Mouse (Mus musculus) heart, embryonic 13.5 days (tissue): Measurements from ENCODE around the gene Mroh2a. TPM values are rescaled to one million over a fixed set of nuclear protein-coding genes. Genes with fewer than 3 reads are reported as not detected.

Source experiments
- ATAC-seq: fragments of 200-750 bp; cut with Nextera tagmentation; 2 replicates; pipeline ENCODE4 v1.8.0; 2017; ENCODE audit warnings: moderate TSS enrichment; ENCODE audit not compliant: insufficient number of reproducible peaks, low FRiP score, low TSS enrichment; ENCODE audit errors: extremely low read depth
- H3K27ac ChIP-seq: fragments of 300-500 bp; sonication (generic); replicated peaks from 2 replicates; pipeline ENCODE4 v1.5.1; 2015; ENCODE audit warnings: moderate library complexity, mild to moderate bottlenecking, inconsistent platforms
- H3K27me3 ChIP-seq: fragments of 300-500 bp; sonication (generic); replicated peaks from 2 replicates; pipeline ENCODE4 v1.6.1; 2015; ENCODE audit warnings: mild to moderate bottlenecking, inconsistent platforms
- H3K36me3 ChIP-seq: fragments of 300-500 bp; sonication (generic); 2 replicates; pipeline ENCODE4 v1.6.1; 2015; ENCODE audit warnings: mild to moderate bottlenecking, inconsistent platforms
- H3K4me1 ChIP-seq: fragments of 300-500 bp; sonication (generic); 2 replicates; pipeline ENCODE4 v1.6.1; 2015; ENCODE audit warnings: inconsistent platforms
- H3K4me2 ChIP-seq: fragments of 300-500 bp; sonication (generic); 2 replicates; pipeline ENCODE4 v1.6.1; 2015; ENCODE audit warnings: inconsistent platforms, mild to moderate bottlenecking, moderate library complexity
- H3K4me3 ChIP-seq: fragments of 300-500 bp; sonication (generic); 2 replicates; pipeline ENCODE4 v1.5.1; 2015; ENCODE audit warnings: moderate library complexity, mild to moderate bottlenecking, inconsistent platforms
- H3K9ac ChIP-seq: fragments of 300-500 bp; sonication (generic); 2 replicates; pipeline ENCODE4 v1.6.1; 2015; ENCODE audit warnings: inconsistent platforms, mild to moderate bottlenecking, moderate library complexity
- H3K9me3 ChIP-seq: fragments of 300-500 bp; sonication (generic); 2 replicates; pipeline ENCODE4 v1.6.1; 2016; ENCODE audit warnings: inconsistent platforms
- WGBS: fragments of 180-500 bp; shearing (Covaris S2); methylation state at CpG from one replicate; pipeline ENCODE4 v1.1.7; 2015; ENCODE audit warnings: mixed read lengths; 5-methylcytosine and 5-hydroxymethylcytosine counted together
- polyA plus RNA-seq: library from polyadenylated mRNA; unstranded; fragments of >200 nt; fragmentation: Nextera tagmentation; extraction: Ambion mirVana; gene quantifications from 2 replicates; pipeline ENCODE4 v1.2.1, GENCODE M21; 2015

Mroh2a gene
- polyA plus RNA-seq, 1 experiment from 2014 or later = 0.33 TPM

DNA sequence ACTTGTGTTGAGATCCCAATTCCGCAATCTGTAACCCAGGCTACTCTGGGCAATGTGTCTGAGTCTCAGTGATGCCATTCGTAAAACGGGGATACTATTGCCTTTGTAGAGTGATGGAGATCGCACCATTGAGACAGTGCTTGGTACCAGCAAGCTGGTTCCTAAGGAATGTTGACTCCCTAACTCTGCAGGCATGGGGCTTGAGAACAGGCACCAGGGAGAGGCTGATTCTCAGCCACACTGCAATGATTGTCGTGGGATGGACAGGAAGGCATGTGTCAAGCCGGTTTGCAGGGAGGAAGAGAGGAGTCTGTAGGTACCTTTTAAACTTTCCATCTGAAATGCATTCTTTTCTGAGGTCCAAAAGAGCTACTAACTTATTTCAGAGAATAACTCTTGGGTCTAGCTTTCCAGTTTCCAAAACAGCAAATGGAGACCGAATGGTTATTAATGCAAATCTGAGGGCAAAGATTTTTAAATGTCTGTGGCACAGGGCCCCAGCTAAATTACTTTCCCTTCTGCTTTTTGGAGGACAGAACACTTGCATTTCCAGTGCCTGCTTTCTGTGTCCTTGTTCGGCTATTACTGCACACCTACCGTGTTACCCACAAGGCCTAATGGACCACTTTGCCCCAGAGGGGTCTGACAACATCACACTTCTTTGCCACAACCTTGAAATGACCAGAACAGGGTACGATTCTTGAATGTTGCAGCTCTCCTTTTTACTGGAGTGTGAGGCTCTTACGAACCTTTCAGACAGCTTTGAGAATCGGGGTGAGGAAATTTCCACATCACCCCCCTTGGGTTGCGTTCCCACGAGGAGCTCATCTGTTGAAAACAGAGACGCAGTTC lies 56.8 kb downstream of the Mroh2a start:
- WGBS = 68% methylated on average over 15 of the region's 15 CpGs
- no peak overlapping the region for H3K4me2 ChIP-seq
- H3K9ac ChIP-seq = no peak overlapping the region
- H3K4me3 ChIP-seq = no peak overlapping the region
- H3K4me1 ChIP-seq = no peaks in the 10 kb centered on the region
- H3K27ac ChIP-seq = no peak overlapping the region
- no peak for ATAC-seq
- H3K9me3 ChIP-seq = peaks cover 57% of the 10 kb centered on the region
- no peaks in the 10 kb centered on the region for H3K36me3 ChIP-seq
- no peaks in the 10 kb centered on the region for H3K27me3 ChIP-seq

GRCm38 (mm10) chr1:88284228-88284945 lies 57.6 kb downstream of the Mroh2a start:
- Histone ChIP-seq H3K4me3 (no peak overlapping the region), H3K27me3 (no peaks in the 10 kb centered on the region), H3K9me3 (peaks cover 60% of the 10 kb centered on the region), H3K36me3 (no peaks in the 10 kb centered on the region), H3K27ac (no peak overlapping the region), H3K9ac (no peak overlapping the region), H3K4me2 (no peak overlapping the region), H3K4me1 (no peaks in the 10 kb centered on the region)
- 0 out of 2 replicates have a peak, but pooled peaks have one; percentile 5 for ATAC-seq
- 51% methylated on average over 10 of the region's 10 CpGs for WGBS

GRCm38 (mm10) chr1:88284946-88285320 lies 58.1 kb downstream of the Mroh2a start:
- Histone ChIP-seq H3K4me1 (no peaks in the 10 kb centered on the region), H3K27me3 (no peaks in the 10 kb centered on the region), H3K9me3 (peaks cover 64% of the 10 kb centered on the region), H3K27ac (no peak overlapping the region), H3K36me3 (no peaks in the 10 kb centered on the region), H3K9ac (no peak overlapping the region), H3K4me3 (no peak overlapping the region), H3K4me2 (no peak overlapping the region)
- 54% methylated on average over 7 of the region's 7 CpGs for WGBS
- no peak for ATAC-seq

GRCm38 (mm10) chr1:88285652-88286051 lies 58.9 kb downstream of the Mroh2a start:
- WGBS = 56% methylated on average over 5 of the region's 5 CpGs

GRCm38 (mm10) chr1:88286136-88286845 lies 59.5 kb downstream of the Mroh2a start:
- 75% methylated on average over 15 of the region's 15 CpGs for WGBS
- no peaks in the 10 kb centered on the region for H3K36me3 ChIP-seq
- no peak overlapping the region for H3K4me3 ChIP-seq
- no peak overlapping the region for H3K4me2 ChIP-seq
- no peak overlapping the region for H3K27ac ChIP-seq
- peaks cover 75% of the 10 kb centered on the region for H3K9me3 ChIP-seq
- no peak for ATAC-seq
- no peaks in the 10 kb centered on the region for H3K27me3 ChIP-seq
- no peaks in the 10 kb centered on the region for H3K4me1 ChIP-seq
- H3K9ac ChIP-seq = no peak overlapping the region

More at GRCm38 (mm10) chr1:88285652-88286051, 58.9 kb downstream of the Mroh2a start:
- no peak overlapping the region for H3K4me3 ChIP-seq
- H3K9me3 ChIP-seq = peaks cover 71% of the 10 kb centered on the region
- no peak for ATAC-seq
- no peaks in the 10 kb centered on the region for H3K4me1 ChIP-seq
- no peak overlapping the region for H3K9ac ChIP-seq
- H3K36me3 ChIP-seq = no peaks in the 10 kb centered on the region
- H3K27me3 ChIP-seq = no peaks in the 10 kb centered on the region
- H3K4me2 ChIP-seq = no peak overlapping the region
- no peak overlapping the region for H3K27ac ChIP-seq

- Histone ChIP-seq H3K36me3 (no peaks in the 10 kb centered on the region), H3K27me3 (no peaks in the 10 kb centered on the region), H3K9ac (no peak overlapping the region), H3K4me1 (no peaks in the 10 kb centered on the region), H3K4me2 (no peak overlapping the region), H3K9me3 (peaks cover 83% of the 10 kb centered on the region), H3K27ac (no peak overlapping the region), H3K4me3 (no peak overlapping the region)
- no peak for ATAC-seq
- WGBS = 63% methylated on average over 13 of the region's 13 CpGs
Measured at GRCm38 (mm10) chr1:88286887-88287696, 60.3 kb downstream of the Mroh2a start.

- Histone ChIP-seq H3K4me1 (no peaks in the 10 kb centered on the region), H3K36me3 (no peaks in the 10 kb centered on the region), H3K4me3 (no peak overlapping the region), H3K9me3 (peaks cover 82% of the 10 kb centered on the region), H3K4me2 (no peak overlapping the region), H3K27me3 (no peaks in the 10 kb centered on the region), H3K9ac (no peak overlapping the region), H3K27ac (no peak overlapping the region)
- no peak for ATAC-seq
- 28% methylated on average over 5 of the region's 5 CpGs for WGBS
Measured at GRCm38 (mm10) chr1:88287697-88287980, 60.9 kb downstream of the Mroh2a start.

- no peaks in the 10 kb centered on the region for H3K36me3 ChIP-seq
- H3K27me3 ChIP-seq = no peaks in the 10 kb centered on the region
- no peak overlapping the region for H3K4me2 ChIP-seq
- WGBS = 28% methylated on average over 3 of the region's 3 CpGs
- no peak overlapping the region for H3K9ac ChIP-seq
- no peak overlapping the region for H3K27ac ChIP-seq
- no peak overlapping the region for H3K4me3 ChIP-seq
- H3K4me1 ChIP-seq = no peaks in the 10 kb centered on the region
- no peak for ATAC-seq
- H3K9me3 ChIP-seq = peaks cover 78% of the 10 kb centered on the region
Measured at GRCm38 (mm10) chr1:88288056-88288788, 61.4 kb downstream of the Mroh2a start.

- H3K27ac ChIP-seq = no peak overlapping the region
- no peak overlapping the region for H3K9ac ChIP-seq
- 61% methylated on average over 3 of the region's 3 CpGs for WGBS
- peaks cover 73% of the 10 kb centered on the region for H3K9me3 ChIP-seq
- H3K27me3 ChIP-seq = no peaks in the 10 kb centered on the region
- no peak for ATAC-seq
- no peaks in the 10 kb centered on the region for H3K4me1 ChIP-seq
- no peak overlapping the region for H3K4me2 ChIP-seq
- no peak overlapping the region for H3K4me3 ChIP-seq
- H3K36me3 ChIP-seq = no peaks in the 10 kb centered on the region
Measured at GRCm38 (mm10) chr1:88288789-88289127, 62.0 kb downstream of the Mroh2a start.

GRCm38 (mm10) chr1:88289152-88289551 lies 62.4 kb downstream of the Mroh2a start:
- Histone ChIP-seq H3K4me2 (no peak overlapping the region), H3K9me3 (peaks cover 69% of the 10 kb centered on the region)
- WGBS = 42% methylated on average over 2 of the region's 2 CpGs

More at GRCm38 (mm10) chr1:88289152-88289551, 62.4 kb downstream of the Mroh2a start:
- Histone ChIP-seq H3K27me3 (no peaks in the 10 kb centered on the region), H3K4me3 (no peak overlapping the region), H3K4me1 (no peaks in the 10 kb centered on the region), H3K27ac (no peak overlapping the region), H3K36me3 (no peaks in the 10 kb centered on the region), H3K9ac (no peak overlapping the region)
- no peak for ATAC-seq
